Mouse (Mus musculus): ENCODE data around the gene Sun3. TPM values are rescaled to one million over a fixed set of nuclear protein-coding genes. Genes with fewer than 3 reads are reported as not detected.

The Sun3 gene
- polyA plus RNA-seq, 1 experiment from 2014 or later, result not detected

Other genes with a start within 250 kb of the Sun3 start
- not detected in 3 replicates for gene Pkd1l1, start 75.7 kb downstream of the Sun3 start, polyA plus RNA-seq (2018)
- gene Hus1, start 37.8 kb downstream of the Sun3 start, polyA plus RNA-seq (2018), result 4.2 to 8.5 TPM (median 4.8 TPM) in 3 replicates
- gene Gm11992, start 397 bp downstream of the Sun3 start, polyA plus RNA-seq (2018), result 0.36 to 0.56 TPM (median 0.42 TPM) in 3 replicates
- gene Upp1, start 69.1 kb upstream of the Sun3 start, polyA plus RNA-seq (2018), result 0.23 TPM in 1 of 3 replicates, not detected in the others
- gene Abca13, start 143.0 kb upstream of the Sun3 start, polyA plus RNA-seq (2018), result 0.01 to 0.06 TPM (median 0.04 TPM) in 3 replicates